Mouse (Mus musculus): ENCODE measurements at regions not wholly inside any gene's neighbourhood (a gene's known extent, or its start where the extent isn't known, plus 50 kb on each side); places are given as distances from the start of the nearest gene placed in this dataset.

DNA sequence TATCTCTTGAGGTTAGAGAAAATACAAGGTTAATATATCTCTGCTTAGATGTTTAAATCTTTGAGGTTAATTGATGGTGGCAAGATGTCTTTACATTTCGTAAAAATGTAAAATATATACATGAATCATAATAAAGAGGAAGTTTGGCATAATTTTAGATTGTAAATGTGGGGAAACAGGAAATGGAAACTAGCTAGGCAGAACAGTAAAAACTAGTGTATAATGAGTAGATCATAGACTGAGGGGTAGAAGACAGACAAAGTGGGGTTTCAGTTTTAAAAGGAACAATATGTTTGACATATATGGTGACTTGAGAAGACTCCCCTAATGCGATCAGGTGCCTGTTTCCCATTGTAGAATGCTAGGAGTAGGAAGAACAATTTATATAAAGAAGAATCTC is 519.3 kb downstream of the Lmo4 start:
- DNase-seq, result no peak

DNA sequence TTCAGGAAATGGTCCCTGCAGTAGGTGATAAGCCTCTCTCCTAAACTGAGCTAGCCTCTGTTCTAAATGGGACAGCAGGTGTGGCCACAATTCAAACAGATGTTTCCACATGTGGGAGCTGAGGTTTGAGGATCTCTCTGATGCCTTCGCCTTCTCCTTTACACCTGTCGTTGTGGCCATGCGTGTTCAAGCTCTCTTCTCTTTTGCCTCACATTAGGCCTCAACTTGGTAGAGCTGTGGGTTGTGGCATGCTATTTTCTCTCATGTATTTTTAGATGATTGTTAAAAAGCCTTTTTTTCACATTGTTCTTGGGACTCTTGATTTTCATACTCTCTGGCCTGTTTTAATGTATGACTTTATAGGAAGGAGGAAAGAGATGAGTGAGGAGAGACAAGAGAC is 526.8 kb downstream of the Lmo4 start:
- no peak for DNase-seq

- no peak for DNase-seq
These were observed 530.2 kb downstream of the Lmo4 start for GRCm38 (mm10) chr3:143674855-143675254.

- DNase-seq, result no peak
These were observed 530.6 kb downstream of the Lmo4 start for GRCm38 (mm10) chr3:143674446-143674845.

DNA sequence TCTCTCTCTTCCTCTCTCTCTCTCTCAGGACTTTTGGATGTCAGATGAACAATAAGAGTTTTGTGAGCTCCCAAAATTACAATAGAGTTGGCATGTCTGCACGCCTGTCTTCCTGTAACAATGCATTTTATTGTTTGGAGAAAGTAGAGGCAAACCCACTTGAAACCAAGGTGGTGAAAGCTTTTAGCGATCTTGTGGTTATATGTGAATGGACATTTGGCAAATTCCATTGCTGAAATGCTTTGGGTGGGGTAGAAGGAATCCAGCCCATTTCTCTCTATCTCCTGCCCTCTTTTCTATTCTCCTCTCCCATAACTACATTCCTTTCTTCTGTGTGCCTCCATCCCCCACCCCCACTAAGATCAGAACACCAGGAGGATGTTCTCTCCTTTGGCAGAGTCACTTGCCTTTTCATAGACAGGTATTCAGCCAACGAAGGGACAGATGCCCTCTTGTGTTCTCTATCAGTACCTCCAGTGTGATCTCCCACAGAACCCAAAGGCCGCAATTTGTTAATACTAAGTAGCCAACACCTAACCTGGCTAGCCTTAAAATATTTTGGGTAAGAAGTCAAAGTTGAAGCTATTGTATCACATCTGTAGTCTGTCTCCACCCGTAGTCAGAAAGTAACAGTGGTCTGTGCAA is 542.9 kb downstream of the Lmo4 start:
- no peak for DNase-seq

- no peak for DNase-seq
These were observed 545.5 kb downstream of the Lmo4 start for GRCm38 (mm10) chr3:143659421-143659978.

GRCm38 (mm10) chr3:143647237-143647636 is 557.8 kb downstream of the Lmo4 start:
- no peak for DNase-seq

- peak; percentile 10 to 22 for DNase-seq
These were observed 558.2 kb downstream of the Lmo4 start for GRCm38 (mm10) chr3:143646836-143647235.

GRCm38 (mm10) chr3:143633036-143633435 is 572.0 kb downstream of the Lmo4 start:
- DNase-seq, result no peak

DNA sequence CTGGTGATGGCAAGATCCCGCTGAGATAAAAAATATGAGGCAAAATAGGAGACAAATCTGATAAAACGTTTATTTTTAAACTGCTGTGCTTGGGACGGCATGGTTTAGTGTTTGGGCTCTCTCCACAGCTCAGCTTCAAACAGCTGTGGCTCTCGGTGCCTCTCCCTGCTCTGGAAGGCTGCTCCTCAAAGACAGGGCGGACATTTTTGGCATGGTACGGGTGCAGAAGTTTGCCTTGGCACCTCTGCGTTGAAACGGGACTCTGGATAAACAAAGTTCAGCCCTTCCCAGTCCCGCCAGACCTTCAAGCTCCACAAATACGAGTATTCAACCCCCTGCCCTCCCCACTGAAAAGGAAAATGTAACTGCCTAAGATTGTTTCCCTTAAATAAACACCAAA is 573.8 kb downstream of the Lmo4 start:
- peak; percentile 11 to 46 for DNase-seq

- DNase-seq, result no peak
These were observed 580.1 kb downstream of the Lmo4 start for GRCm38 (mm10) chr3:143624906-143625305.

- no peak for DNase-seq
These were observed 582.7 kb downstream of the Lmo4 start for GRCm38 (mm10) chr3:143622275-143622674.

DNA sequence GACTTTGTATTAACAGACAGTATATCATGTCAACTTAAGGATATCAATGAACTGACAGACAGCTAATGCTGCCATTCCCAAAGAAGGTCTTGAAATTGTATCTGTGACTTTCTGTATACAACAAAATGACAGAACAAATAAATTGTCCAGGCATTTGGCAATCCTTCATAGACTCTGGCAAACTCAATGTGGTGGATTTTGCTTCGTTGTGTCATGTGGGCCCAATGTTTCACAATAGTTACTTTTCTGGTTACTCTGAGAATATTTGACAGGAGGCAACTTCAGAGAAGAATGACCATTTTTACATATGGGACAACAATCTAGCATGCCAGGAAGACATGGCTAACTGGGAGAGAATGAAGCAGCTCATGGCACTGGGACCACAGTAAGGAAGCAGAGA is 585.9 kb downstream of the Lmo4 start:
- DNase-seq, result no peak

DNA sequence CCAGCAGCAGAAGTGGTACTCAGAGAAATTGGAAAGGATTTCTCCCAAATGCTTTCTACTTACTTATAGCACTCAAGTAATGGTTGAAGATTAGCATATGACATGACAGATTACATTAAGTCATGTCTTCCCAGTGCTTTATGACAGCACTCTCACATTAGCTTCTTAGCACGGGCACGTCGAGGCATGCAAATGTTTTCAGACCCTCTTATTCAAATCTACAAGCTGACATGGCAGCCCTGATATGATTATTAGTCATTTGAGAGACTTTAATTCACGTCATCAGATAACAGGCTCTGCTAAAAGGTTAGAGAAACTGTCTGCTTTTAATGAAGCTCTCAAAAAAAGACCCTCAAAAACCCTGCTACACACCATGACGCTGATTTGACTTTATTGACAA is 590.1 kb downstream of the Lmo4 start:
- no peak for DNase-seq

DNA sequence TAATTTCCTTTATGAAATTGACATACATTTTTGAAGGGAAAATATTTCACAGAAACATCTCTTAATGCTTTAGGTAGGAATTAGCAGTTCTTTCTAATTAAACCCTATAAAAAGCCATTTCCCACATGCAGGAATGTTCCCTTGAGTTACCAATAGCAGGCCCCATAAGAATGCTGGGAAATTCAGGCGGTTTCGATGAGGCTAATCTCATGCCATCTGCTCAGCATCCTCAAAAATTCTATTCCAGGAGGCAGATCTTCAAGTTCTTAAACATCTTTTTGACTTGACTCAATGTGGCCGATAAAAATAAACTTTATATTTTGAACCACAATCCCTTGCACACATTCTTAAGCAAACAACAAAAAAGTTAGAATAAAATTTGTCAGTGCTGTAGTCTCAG is 591.0 kb downstream of the Lmo4 start:
- DNase-seq, result no peak

DNA sequence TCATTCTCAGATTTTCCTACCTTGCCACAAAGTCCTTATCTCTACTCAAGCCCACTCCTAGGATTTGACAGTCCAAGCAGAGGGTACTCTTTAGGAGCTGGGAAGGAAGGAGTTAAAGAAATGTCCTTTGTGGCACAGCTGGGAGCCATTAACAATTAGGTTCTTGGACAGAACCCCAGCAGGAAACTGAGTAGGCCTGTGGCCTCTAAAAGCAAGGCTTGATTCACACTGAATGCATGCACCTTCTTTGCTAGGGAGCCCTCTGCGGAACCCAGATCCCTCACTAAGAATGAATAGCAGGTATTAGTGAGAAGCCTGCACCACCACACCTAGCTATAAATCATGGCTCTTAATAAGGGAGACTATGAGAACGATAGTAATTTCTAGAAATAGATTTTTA is 595.3 kb downstream of the Lmo4 start:
- DNase-seq, result no peak

DNA sequence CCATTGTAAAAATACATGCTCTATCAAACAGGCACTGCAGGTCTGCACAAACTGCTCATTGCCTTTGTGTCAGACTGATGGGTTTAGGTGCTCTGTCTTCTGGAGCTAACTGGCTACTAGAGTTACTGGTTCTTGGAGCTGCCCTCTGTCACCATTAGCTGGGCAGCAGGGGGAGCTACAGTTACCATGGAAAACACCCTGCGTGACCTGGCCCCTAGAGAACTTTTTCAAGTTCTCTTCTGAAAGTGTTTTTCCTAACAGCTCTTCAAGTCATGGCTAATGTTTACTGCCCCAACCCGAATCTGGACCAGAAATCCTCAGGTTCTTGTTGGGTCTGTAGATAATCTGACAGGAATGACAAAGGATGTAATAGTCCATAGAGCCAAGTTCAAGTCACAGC is 605.9 kb downstream of the Lmo4 start:
- peak; percentile 48 to 49 for DNase-seq

DNA sequence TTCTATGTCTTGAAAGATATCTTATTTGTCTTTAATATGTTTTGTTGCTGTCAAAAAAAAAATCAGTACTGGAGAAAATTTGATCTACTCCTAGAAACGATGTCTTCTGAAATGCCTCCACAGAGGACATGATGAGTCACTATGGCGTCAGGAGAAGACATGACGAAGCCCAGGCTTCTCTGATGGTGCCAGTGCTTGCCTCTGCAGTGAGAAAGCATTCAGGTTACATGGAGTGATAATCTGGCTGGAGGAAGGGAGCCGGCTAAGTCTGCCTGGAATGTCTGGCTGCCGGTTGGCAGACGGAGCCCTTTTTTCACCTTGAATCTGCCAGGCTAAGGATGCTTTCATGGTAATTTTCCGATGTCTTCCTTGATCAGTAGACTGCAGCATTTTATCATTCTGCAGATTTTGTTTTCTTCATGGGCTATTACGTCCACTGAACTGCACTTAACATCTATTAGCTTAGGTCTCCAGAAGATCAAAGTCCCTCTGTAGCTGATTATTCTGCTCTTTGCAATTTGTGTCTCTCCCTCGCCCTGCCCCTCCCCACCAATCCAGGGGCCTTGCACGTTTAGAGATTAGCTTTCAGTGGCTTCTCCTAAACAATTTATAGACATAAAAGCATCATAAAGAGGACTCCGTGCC is 607.9 kb downstream of the Lmo4 start:
- DNase-seq, result no peak

- DNase-seq, result no peak
These were observed 608.9 kb downstream of the Lmo4 start for GRCm38 (mm10) chr3:143596011-143596683.

DNA sequence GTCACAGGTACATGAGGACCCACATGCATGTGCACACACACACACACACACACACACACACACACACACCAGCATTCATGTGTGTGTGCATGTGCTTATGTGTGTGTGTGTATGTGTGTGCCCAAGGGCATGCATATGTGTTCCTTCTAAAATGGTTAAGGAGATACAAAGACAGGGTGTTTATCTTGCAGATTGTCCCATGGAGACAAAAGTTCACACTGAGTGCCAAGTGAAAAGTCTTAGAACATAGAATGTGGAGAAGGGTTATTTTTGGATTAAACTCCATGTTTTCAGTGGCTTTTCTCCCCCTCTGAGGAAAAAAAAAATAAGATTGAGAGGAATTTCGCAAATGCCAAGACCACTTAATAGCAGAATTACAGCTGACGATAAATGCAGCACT is 609.9 kb downstream of the Lmo4 start:
- no peak for DNase-seq

DNA sequence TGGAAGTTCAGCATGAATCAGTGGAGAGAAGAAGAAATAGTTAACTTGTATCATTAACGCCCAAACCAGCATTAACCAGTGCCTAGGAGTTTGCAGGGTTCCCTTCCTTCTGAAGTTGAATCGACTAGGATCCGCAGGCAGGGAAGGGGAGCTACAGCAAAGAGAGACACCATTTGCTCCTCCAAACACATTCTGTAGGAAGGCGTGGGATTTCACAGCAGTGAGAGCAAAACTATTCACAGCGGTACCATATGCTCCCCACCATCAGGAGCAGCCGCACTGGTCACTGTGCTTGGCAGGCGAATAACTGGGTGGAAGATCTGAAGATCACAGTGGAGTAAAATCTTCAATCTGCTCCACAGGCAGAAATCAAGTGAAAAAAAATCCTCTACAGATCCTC is 610.3 kb downstream of the Lmo4 start:
- no peak for DNase-seq

DNA sequence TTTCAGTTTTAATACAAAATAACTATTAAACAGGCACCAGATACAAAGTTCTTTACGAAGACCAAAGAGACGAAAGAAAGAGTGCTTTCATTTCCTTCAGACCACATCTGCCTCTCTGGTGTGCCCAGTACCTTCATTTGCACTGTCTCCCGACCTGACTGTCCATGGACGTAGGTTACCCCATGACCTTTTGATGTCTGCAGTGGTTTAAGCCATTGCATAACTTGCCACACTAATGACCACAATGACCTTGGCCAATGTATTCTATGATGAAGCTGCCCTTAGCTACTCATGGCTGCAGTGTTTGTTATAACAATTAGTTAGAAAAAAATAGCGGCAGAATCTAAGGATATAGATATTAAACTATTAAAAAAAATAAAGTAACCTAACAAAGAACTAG is 618.4 kb downstream of the Lmo4 start:
- no peak for DNase-seq

- no peak for DNase-seq
These were observed 620.1 kb downstream of the Lmo4 start for GRCm38 (mm10) chr3:143584692-143585603.
